Mouse (Mus musculus): ENCODE measurements around the gene Drg1. TPM values are rescaled to one million over a fixed set of nuclear protein-coding genes. Genes with fewer than 3 reads are reported as not detected.
A peak's percentile ranks its signal among the peaks of the same experiment; 100 is the strongest.
"Not testable (repeated sequence)": the region's sequence is repeated elsewhere in the genome, so short reads cannot be mapped to it uniquely, and the experiment has no call there.

The Drg1 gene
- polyA plus RNA-seq, 1 experiment from 2014 or later = 159 TPM

DNA sequence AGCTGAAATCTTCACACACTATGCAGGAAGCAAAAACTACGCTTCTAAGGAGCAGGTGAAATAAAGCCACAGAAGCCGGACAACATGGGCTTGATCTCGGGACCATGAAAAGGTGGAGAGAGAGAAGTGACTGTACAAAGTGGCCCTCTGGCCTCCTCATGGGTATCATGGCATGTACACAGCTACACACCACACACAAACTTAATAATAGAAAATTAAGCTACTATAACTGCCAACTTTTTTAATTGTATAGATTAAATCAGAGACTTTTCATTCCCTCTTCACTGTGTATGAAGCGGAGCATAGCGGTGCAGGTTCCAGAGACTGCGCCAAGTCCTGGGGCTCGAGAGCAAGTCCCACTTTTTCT is 86.5 kb downstream of the Drg1 start:
- not testable (repeated sequence) for H3K27me3 ChIP-seq; H3K9ac ChIP-seq; ATAC-seq (ENCODE audit: low read depth); H3K36me3 ChIP-seq; H3K4me1 ChIP-seq (replicated peaks); H3K9me3 ChIP-seq (replicated peaks); H3K4me3 ChIP-seq (replicated peaks); H3K4me2 ChIP-seq; H3K27ac ChIP-seq; DNase-seq
- WGBS (ENCODE audit: insufficient replicate concordance) = 75% methylated on average over 7 of the region's 7 CpGs

DNA sequence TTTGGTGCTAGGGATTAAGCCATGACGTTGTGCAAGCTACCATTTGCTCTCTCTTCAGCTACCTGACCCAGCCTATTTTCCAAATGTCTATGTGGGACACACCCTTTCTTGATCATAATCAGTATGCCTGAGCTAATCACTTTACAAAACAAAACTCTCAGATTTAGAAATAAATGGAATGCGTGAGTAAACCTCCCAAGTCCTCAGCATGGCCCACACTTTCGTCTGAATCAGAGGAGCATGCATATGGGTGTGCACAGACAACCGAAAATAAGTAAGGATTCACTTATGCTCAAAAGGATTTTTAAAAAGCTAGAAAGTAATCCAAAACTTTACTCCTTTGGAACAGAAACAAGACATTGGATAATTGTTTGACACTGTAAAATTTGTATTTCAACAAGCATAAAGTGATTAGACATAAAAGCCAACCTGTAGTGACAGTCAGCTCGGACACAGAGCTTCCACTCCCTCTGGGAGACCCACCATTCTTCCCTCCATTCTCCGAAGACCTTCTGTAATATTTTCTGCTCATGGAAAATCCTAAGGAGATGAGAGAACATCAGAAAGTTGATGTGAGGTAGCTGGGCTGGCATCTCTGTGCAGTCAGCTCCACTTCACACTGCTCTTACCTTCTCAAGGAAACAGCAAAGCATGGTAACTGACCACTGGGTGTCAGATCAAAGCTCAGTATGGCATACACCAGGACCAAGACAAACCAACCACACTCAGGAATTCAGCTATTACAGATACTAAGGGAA is 87.1 kb downstream of the Drg1 start:
- H3K27me3 ChIP-seq; H3K4me1 ChIP-seq (replicated peaks); H3K9ac ChIP-seq; DNase-seq; H3K4me2 ChIP-seq; ATAC-seq (ENCODE audit: low read depth); H3K27ac ChIP-seq; H3K9me3 ChIP-seq (replicated peaks); H3K36me3 ChIP-seq; H3K4me3 ChIP-seq (replicated peaks): not testable (repeated sequence)
- WGBS (ENCODE audit: insufficient replicate concordance) = 75% methylated on average over 6 of the region's 6 CpGs

- 70% methylated on average over 11 of the region's 11 CpGs for WGBS (ENCODE audit: insufficient replicate concordance)
- H3K9ac ChIP-seq; H3K27ac ChIP-seq; H3K4me1 ChIP-seq (replicated peaks); H3K36me3 ChIP-seq; H3K4me3 ChIP-seq (replicated peaks); H3K27me3 ChIP-seq; H3K9me3 ChIP-seq (replicated peaks); H3K4me2 ChIP-seq: not testable (repeated sequence)
- ATAC-seq (ENCODE audit: low read depth) (peak; percentile 46), DNase-seq (peak; percentile 29)
Measured at GRCm38 (mm10) chr11:3173425-3174318, 92.5 kb downstream of the Drg1 start.

- H3K4me1 ChIP-seq (replicated peaks); H3K4me2 ChIP-seq; H3K36me3 ChIP-seq; ATAC-seq (ENCODE audit: low read depth); H3K9me3 ChIP-seq (replicated peaks); H3K27ac ChIP-seq; DNase-seq; H3K9ac ChIP-seq; H3K27me3 ChIP-seq; H3K4me3 ChIP-seq (replicated peaks): not testable (repeated sequence)
- 57% methylated on average over 6 of the region's 6 CpGs for WGBS (ENCODE audit: insufficient replicate concordance)
Measured at GRCm38 (mm10) chr11:3172526-3172925, 93.7 kb downstream of the Drg1 start.

- not testable (repeated sequence) for H3K4me3 ChIP-seq (replicated peaks); H3K9me3 ChIP-seq (replicated peaks); H3K36me3 ChIP-seq; H3K27ac ChIP-seq; H3K4me2 ChIP-seq; H3K9ac ChIP-seq; H3K27me3 ChIP-seq; ATAC-seq (ENCODE audit: low read depth); H3K4me1 ChIP-seq (replicated peaks)
- DNase-seq = peak; percentile 25
- 46% methylated on average over 1 of the region's 1 CpGs for WGBS (ENCODE audit: insufficient replicate concordance)
Measured at GRCm38 (mm10) chr11:3171931-3172330, 94.3 kb downstream of the Drg1 start.

DNA sequence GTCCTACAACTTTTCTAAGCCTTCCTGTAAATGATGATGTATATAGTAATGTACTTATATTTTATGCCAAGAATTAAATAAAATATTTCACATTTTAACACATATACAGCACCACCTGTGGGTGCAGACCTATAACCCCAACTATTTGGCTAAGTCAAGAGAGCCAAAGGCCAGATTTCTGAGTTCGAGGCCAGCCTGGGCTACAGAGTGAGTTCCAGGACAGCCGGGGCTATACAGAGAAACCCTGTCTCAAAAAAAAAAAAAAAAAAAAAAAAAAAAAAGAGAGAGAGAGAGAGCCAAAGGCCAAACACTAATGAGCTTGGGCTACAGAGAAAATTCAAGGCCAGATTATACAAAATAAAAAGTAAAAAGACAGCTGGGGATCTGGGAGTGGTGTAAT is 97.2 kb downstream of the Drg1 start:
- not testable (repeated sequence) for H3K4me2 ChIP-seq; H3K9me3 ChIP-seq (replicated peaks); H3K4me1 ChIP-seq (replicated peaks); H3K27me3 ChIP-seq; H3K36me3 ChIP-seq; H3K4me3 ChIP-seq (replicated peaks); H3K27ac ChIP-seq; H3K9ac ChIP-seq; DNase-seq
- ATAC-seq (ENCODE audit: low read depth) = peak; percentile 26; the same call in 1 of the 2 replicates
- 49% methylated on average over 2 of the region's 2 CpGs for WGBS (ENCODE audit: insufficient replicate concordance)

DNA sequence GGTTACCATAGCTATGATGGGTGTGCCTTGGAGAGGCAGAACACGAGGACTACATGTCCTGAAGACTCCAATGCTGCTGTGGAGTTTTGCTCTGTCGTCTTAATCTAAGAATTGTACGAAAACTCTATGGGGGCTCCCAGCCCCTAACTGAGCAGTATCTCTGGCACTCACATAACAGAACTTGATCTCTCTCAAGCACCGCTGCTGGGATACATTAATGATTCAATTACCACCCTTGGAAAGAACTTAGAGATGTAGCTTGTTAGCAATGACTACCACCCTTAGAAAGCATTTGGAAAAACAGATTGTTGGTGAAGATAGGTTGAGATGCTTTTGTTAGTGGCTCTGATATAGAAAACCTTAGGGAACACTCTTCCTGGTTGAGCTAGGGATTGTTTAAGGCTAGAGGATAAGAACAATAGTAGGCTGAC is 98.6 kb downstream of the Drg1 start:
- 59% methylated on average over 4 of the region's 4 CpGs for WGBS (ENCODE audit: insufficient replicate concordance)

DNA sequence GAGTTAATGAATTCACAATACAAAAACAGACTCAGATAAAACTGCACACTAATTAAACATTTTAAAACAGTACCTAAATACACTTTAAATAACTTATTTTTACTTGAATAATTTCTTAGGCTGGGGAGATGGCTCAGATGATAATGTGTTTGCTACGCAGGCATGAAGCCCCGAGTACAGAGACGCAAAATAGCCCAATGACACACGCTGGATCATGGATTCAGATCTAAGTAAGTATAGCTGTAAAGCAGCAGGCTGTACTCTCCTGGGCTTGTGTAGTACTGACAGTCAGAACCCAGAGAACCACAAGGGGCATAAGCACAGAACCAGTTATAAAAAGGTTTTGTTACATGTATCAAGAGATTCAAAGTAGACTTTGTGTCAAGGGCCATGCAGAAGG is 99.1 kb downstream of the Drg1 start:
- H3K4me2 ChIP-seq; H3K27me3 ChIP-seq; ATAC-seq (ENCODE audit: low read depth); H3K4me3 ChIP-seq (replicated peaks); DNase-seq; H3K4me1 ChIP-seq (replicated peaks); H3K36me3 ChIP-seq; H3K27ac ChIP-seq; H3K9me3 ChIP-seq (replicated peaks); H3K9ac ChIP-seq: not testable (repeated sequence)
- WGBS (ENCODE audit: insufficient replicate concordance) = 82% methylated on average over 4 of the region's 4 CpGs

More for the DNA sequence above, 98.6 kb downstream of the Drg1 start:
- ATAC-seq (ENCODE audit: low read depth); H3K4me1 ChIP-seq (replicated peaks); H3K27ac ChIP-seq; H3K36me3 ChIP-seq; H3K4me2 ChIP-seq; H3K9ac ChIP-seq; DNase-seq; H3K4me3 ChIP-seq (replicated peaks); H3K9me3 ChIP-seq (replicated peaks); H3K27me3 ChIP-seq: not testable (repeated sequence)

DNA sequence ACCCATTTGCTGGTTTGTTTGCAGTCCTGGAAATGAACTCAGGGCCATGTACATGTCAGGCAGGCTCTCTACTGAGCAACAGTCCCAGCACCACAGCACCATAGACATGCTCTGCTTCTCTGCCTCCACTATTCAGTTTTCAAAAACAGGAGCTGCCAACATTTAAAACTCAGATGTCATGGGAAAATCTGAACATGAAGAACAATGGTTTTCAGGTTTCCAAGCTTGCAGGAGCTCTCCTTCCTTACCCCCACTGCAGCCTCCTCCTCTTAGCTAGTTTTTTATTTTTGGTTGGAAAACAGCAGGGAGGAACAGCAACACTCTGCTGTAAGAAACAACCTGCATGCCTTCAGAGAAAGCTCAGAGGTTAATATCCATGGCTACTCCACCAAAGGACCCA is 99.9 kb downstream of the Drg1 start:
- not testable (repeated sequence) for H3K27me3 ChIP-seq; DNase-seq; H3K9me3 ChIP-seq (replicated peaks); ATAC-seq (ENCODE audit: low read depth); H3K27ac ChIP-seq; H3K9ac ChIP-seq; H3K4me1 ChIP-seq (replicated peaks); H3K4me2 ChIP-seq; H3K4me3 ChIP-seq (replicated peaks); H3K36me3 ChIP-seq

GRCm38 (mm10) chr11:3165210-3165782 is 100.9 kb downstream of the Drg1 start:
- ATAC-seq (ENCODE audit: low read depth) = peak; percentile 26
- H3K4me3 ChIP-seq (replicated peaks); H3K36me3 ChIP-seq; H3K9me3 ChIP-seq (replicated peaks); H3K27me3 ChIP-seq; H3K9ac ChIP-seq; H3K27ac ChIP-seq; H3K4me1 ChIP-seq (replicated peaks); H3K4me2 ChIP-seq; DNase-seq: not testable (repeated sequence)
- WGBS (ENCODE audit: insufficient replicate concordance) = 56% methylated on average over 3 of the region's 5 CpGs

- 57% methylated on average over 3 of the region's 3 CpGs for WGBS (ENCODE audit: insufficient replicate concordance)
- not testable (repeated sequence) for DNase-seq
Measured at GRCm38 (mm10) chr11:3163661-3164060, 102.6 kb downstream of the Drg1 start.

More at GRCm38 (mm10) chr11:3163661-3164060, 102.6 kb downstream of the Drg1 start:
- not testable (repeated sequence) for H3K27ac ChIP-seq; H3K4me3 ChIP-seq (replicated peaks); H3K9ac ChIP-seq; H3K27me3 ChIP-seq; H3K4me1 ChIP-seq (replicated peaks); H3K4me2 ChIP-seq; H3K9me3 ChIP-seq (replicated peaks); H3K36me3 ChIP-seq; ATAC-seq (ENCODE audit: low read depth)

Data from liver, embryonic 13.5 days (tissue).